Mouse (Mus musculus) spleen, embryonic (tissue): ENCODE results near the gene Ppil6.

ENCODE experiments used
- CTCF ChIA-PET: fragments of 350-600 bp; sonication (Branson Sonifier 250); formaldehyde crosslinking; loops from one replicate; lab custom pipeline; 2022; lab: Charles Lee

Ppil6 gene

GRCm38 (mm10) chr10:41477278-41478181, 12.7 kb upstream of the Ppil6 start:
- CTCF ChIA-PET = interaction anchor here (0.6 to 1.2 kb wide), 4 partner anchors 12 to 497 kb away, joined by 3 to 6 read pairs (median 4); partner anchors contain the start of genes Ppil6 and Smpd2

GRCm38 (mm10) chr10:41479961-41480360, 10.3 kb upstream of the Ppil6 start:
- CTCF ChIA-PET = interaction anchor here (0.6 kb wide), 1 partner anchor 223 kb away, joined by 3 read pairs; no protein-coding TSS in a partner anchor

GRCm38 (mm10) chr10:41480938-41481880, 9.0 kb upstream of the Ppil6 start:
- CTCF ChIA-PET = no interaction called here

GRCm38 (mm10) chr10:41482446-41482845, 7.8 kb upstream of the Ppil6 start:
- CTCF ChIA-PET = no interaction called here

GRCm38 (mm10) chr10:41485778-41486177, 4.5 kb upstream of the Ppil6 start:
- CTCF ChIA-PET = interaction anchor here (0.6 kb wide), 1 partner anchor 16 kb away, joined by 4 read pairs; no protein-coding TSS in a partner anchor

- CTCF ChIA-PET = interaction anchor here (0.6 kb wide), 1 partner anchor 15 kb away, joined by 4 read pairs; no protein-coding TSS in a partner anchor
These were observed 3.6 kb upstream of the Ppil6 start for GRCm38 (mm10) chr10:41486506-41487170.

GRCm38 (mm10) chr10:41488877-41489276, 1.4 kb upstream of the Ppil6 start:
- CTCF ChIA-PET = interaction anchor here (1.2 to 1.5 kb wide), 2 partner anchors 12 to 38 kb away, joined by 3 to 6 read pairs; partner anchors contain the start of gene Zbtb24

GRCm38 (mm10) chr10:41489294-41489693, 945 bp upstream of the Ppil6 start:
- CTCF ChIA-PET = interaction anchor here (1.2 to 1.5 kb wide), 2 partner anchors 12 to 39 kb away, joined by 3 to 6 read pairs; partner anchors contain the start of gene Zbtb24

- CTCF ChIA-PET = interaction anchor here (1.5 kb wide), 1 partner anchor 13 kb away, joined by 6 read pairs; no protein-coding TSS in a partner anchor
These were observed 257 bp downstream of the Ppil6 start for GRCm38 (mm10) chr10:41490518-41490873.

- CTCF ChIA-PET = interaction anchor here (0.8 kb wide), 1 partner anchor 140 kb away, joined by 4 read pairs; no protein-coding TSS in a partner anchor
These were observed 872 bp downstream of the Ppil6 start for GRCm38 (mm10) chr10:41491111-41491510.

- CTCF ChIA-PET = no interaction called here
These were observed 10.7 kb downstream of the Ppil6 start for GRCm38 (mm10) chr10:41500941-41501340.

- CTCF ChIA-PET = interaction anchor here (0.6 kb wide), 1 partner anchor 166 kb away, joined by 7 read pairs; no protein-coding TSS in a partner anchor
These were observed 14.8 kb downstream of the Ppil6 start for GRCm38 (mm10) chr10:41504996-41505395.

GRCm38 (mm10) chr10:41505446-41505845, 15.2 kb downstream of the Ppil6 start:
- CTCF ChIA-PET = interaction anchor here (1.0 to 1.3 kb wide), 3 partner anchors 71 to 185 kb away, joined by 5 to 6 read pairs (median 5); no protein-coding TSS in a partner anchor

GRCm38 (mm10) chr10:41509160-41509559, 18.9 kb downstream of the Ppil6 start:
- CTCF ChIA-PET = interaction anchor here (0.8 to 1.1 kb wide), 5 partner anchors 9 to 181 kb away, joined by 3 to 12 read pairs (median 4); no protein-coding TSS in a partner anchor

- CTCF ChIA-PET = interaction anchor here (0.6 kb wide), 1 partner anchor 164 kb away, joined by 8 read pairs; no protein-coding TSS in a partner anchor
These were observed 24.1 kb downstream of the Ppil6 start for GRCm38 (mm10) chr10:41514301-41514700.

GRCm38 (mm10) chr10:41514921-41515320, 24.7 kb downstream of the Ppil6 start:
- CTCF ChIA-PET = interaction anchor here (0.6 kb wide), 1 partner anchor 163 kb away, joined by 8 read pairs; no protein-coding TSS in a partner anchor

- CTCF ChIA-PET = interaction anchor here (0.5 to 1.4 kb wide), 10 partner anchors 9 to 1322 kb away, joined by 3 to 12 read pairs (median 4); no protein-coding TSS in a partner anchor
These were observed 28.3 kb downstream of the Ppil6 start for GRCm38 (mm10) chr10:41518508-41518980.

- CTCF ChIA-PET = interaction anchor here (0.5 to 1.4 kb wide), 5 partner anchors 41 to 962 kb away, joined by 3 to 11 read pairs (median 5); no protein-coding TSS in a partner anchor
These were observed 28.9 kb downstream of the Ppil6 start, which contains the start of gene Cd164 for GRCm38 (mm10) chr10:41518981-41519618. Gene Cd164 (plus strand): TSS chr10:41519414.
